ENCODE assay signal across 10 mouse cellular contexts in the genomic region with DNA sequence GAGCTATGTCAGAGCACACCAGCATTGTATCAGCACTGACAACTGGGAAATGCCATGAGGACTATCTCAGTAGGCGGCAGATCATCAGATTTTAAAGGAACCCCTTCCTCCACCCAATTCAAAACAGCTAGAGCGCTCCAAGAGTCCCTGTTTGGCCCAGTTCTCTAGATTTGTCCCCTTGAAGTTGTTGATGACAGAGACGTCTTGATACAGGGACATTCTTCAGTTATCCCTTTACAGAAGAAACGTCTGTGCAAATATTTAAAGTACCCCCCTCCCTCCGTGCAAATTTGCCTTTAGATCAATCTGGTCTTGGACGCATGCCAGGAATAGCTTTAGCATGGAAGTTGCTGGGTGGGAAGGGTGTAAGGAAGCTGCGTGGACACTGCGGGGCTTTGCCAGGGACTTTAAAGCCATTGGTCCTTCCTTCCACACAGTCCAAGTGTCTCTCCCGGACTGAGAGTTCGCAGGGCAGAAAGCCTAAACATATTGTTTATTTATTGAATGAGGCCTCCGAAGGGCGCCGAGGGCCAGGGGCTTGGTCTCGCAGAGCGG. TPM values are rescaled to one million over a fixed set of nuclear protein-coding genes. Genes with fewer than 3 reads are reported as not detected.
A peak's percentile ranks its signal among the peaks of the same experiment; 100 is the strongest.
DNase-seq lines count a peak whose midpoint lies in the region; ATAC-seq and TF ChIP-seq lines count a peak whose summit lies in the region.
"Had no signal": no experiment of that assay in that cellular context is flagged by ENCODE, and none has a peak within 500 bp of the region (broad histone marks: within the 10 kb centered on the region; RNA-seq: fewer than 3 reads in every experiment).

No protein-coding gene starts in this region.

- peak; percentile 23 for ATAC-seq in forebrain, postnatal 0 days
- ATAC-seq in limb, embryonic 15.5 days (ENCODE audit: insufficient number of reproducible peaks, low FRiP score, low TSS enrichment, low read depth): peak; percentile 8; the same call in 1 of the 2 replicates
- peak; percentile 51 for ATAC-seq in neural tube, embryonic 15.5 days (ENCODE audit: low FRiP score)

- H3K4me1 ChIP-seq in forebrain, postnatal 0 days (ENCODE audit: insufficient read depth): peaks cover 5% of the 10 kb centered on the region; the same call in 1 of the 2 replicates
- H3K4me1 ChIP-seq in limb, embryonic 15.5 days: peaks cover 8% of the 10 kb centered on the region
- peaks cover 28% of the 10 kb centered on the region for H3K4me1 ChIP-seq in neural tube, embryonic 15.5 days

- peak overlapping the region; percentile 89 for H3K4me2 ChIP-seq in forebrain, postnatal 0 days (ENCODE audit: low read depth)
- peak overlapping the region; percentile 86 for H3K4me2 ChIP-seq in limb, embryonic 15.5 days
- H3K4me2 ChIP-seq in neural tube, embryonic 15.5 days: peak overlapping the region; percentile 91

- H3K36me3 ChIP-seq in forebrain, postnatal 0 days (ENCODE audit: insufficient read depth): no peaks in the 10 kb centered on the region
- H3K36me3 ChIP-seq in limb, embryonic 15.5 days: no peaks in the 10 kb centered on the region
- no peaks in the 10 kb centered on the region for H3K36me3 ChIP-seq in neural tube, embryonic 15.5 days

- peak overlapping the region; percentile 72 for H3K4me3 ChIP-seq in left cerebral cortex, adult 2 months
- H3K4me3 ChIP-seq in forebrain, postnatal 0 days (ENCODE audit: low read depth, low read length): peak overlapping the region; percentile 99
- peak overlapping the region; percentile 69 for H3K4me3 ChIP-seq in limb, embryonic 15.5 days
- H3K4me3 ChIP-seq in neural tube, embryonic 15.5 days (replicated peaks): peak overlapping the region; percentile 99

- DNase-seq in left cerebral cortex, adult 2 months (ENCODE audit: extremely low spot score in 1 of 2, low spot score in 2 of 2): no peak
- no peak for DNase-seq in left cerebral cortex, postnatal 4 days
- DNase-seq in cerebellum, adult 9-11 months: peak; percentile 69
- DNase-seq in forebrain, postnatal 0 days: peak; percentile 71
- no peak for DNase-seq in urinary bladder, adult 2 months (ENCODE audit: low spot score)
- no peak for DNase-seq in spleen, adult 12 weeks (ENCODE audit: low spot score)

- H3K9me3 ChIP-seq in forebrain, postnatal 0 days (ENCODE audit: low read length): no peaks in the 10 kb centered on the region
- no peaks in the 10 kb centered on the region for H3K9me3 ChIP-seq in limb, embryonic 15.5 days
- no peaks in the 10 kb centered on the region for H3K9me3 ChIP-seq in neural tube, embryonic 15.5 days (replicated peaks)

- intact Hi-C loops in left cerebral cortex, adult 2 months (cut with DNase I): loop anchor here (1.0 to 2.0 kb wide), 3 partner anchors 38 to 133 kb away; no protein-coding TSS in a partner anchor
- intact Hi-C loops in left cerebral cortex, postnatal 4 days (cut with DNase I): no loop called here

- H3K27ac ChIP-seq in left cerebral cortex, adult 2 months: peak overlapping the region; percentile 79
- peak overlapping the region; percentile 91 for H3K27ac ChIP-seq in forebrain, postnatal 0 days (ENCODE audit: low read depth, low read length)
- H3K27ac ChIP-seq in limb, embryonic 15.5 days: peak overlapping the region; percentile 82
- peak overlapping the region; percentile 97 for H3K27ac ChIP-seq in neural tube, embryonic 15.5 days (replicated peaks)

- peak overlapping the region; percentile 95 for H3K9ac ChIP-seq in forebrain, postnatal 0 days
- peak overlapping the region; percentile 59 for H3K9ac ChIP-seq in limb, embryonic 15.5 days
- peak overlapping the region; percentile 99 for H3K9ac ChIP-seq in neural tube, embryonic 15.5 days (replicated peaks)

- H3K27me3 ChIP-seq in forebrain, postnatal 0 days (ENCODE audit: insufficient read depth, low read length): no peaks in the 10 kb centered on the region; the same call in 1 of the 2 replicates
- H3K27me3 ChIP-seq in limb, embryonic 15.5 days: peaks cover 8% of the 10 kb centered on the region; the same call in 1 of the 2 replicates
- no peaks in the 10 kb centered on the region for H3K27me3 ChIP-seq in neural tube, embryonic 15.5 days (replicated peaks)

- no peak for TF ChIP-seq CTCF in left cerebral cortex, adult 2 months (IDR thresholded peaks at IDR 0.05)
- no peak for TF ChIP-seq CTCF in forebrain, postnatal 0 days (IDR thresholded peaks at IDR 0.05; ENCODE audit: low read depth)

- 1% methylated on average over 15 of the region's 15 CpGs for WGBS in forebrain, postnatal 0 days
- 4% methylated on average over 15 of the region's 15 CpGs for WGBS in limb, embryonic 15.5 days
- WGBS in neural tube, embryonic 15.5 days: 1% methylated on average over 15 of the region's 15 CpGs

RNA-seq across cellular contexts. Expression of a gene that starts 0.6 kb away (rescaled TPM):
- 10 to 100 TPM; 53.0 to 62.0 TPM for total RNA-seq in left cerebral cortex, adult 2 months (2021)
- 10 to 100 TPM; 45.1 to 49.3 TPM for total RNA-seq in left cerebral cortex, postnatal 4 days (2021)
- 16.2 and 17.1 TPM in 2 replicates for total RNA-seq in forebrain, postnatal 0 days (2014; rRNA removed)
- polyA plus RNA-seq in forebrain, postnatal 0 days (2015; fragmentation: Nextera tagmentation; extraction: Ambion mirVana): 19.5 and 21.6 TPM in 2 replicates
- polyA plus RNA-seq in limb, embryonic 15.5 days (2015; fragmentation: Nextera tagmentation; extraction: Ambion mirVana): 10.3 and 11.3 TPM in 2 replicates
- polyA plus RNA-seq in neural tube, embryonic 15.5 days (2015; fragmentation: Nextera tagmentation; extraction: Ambion mirVana): 35.1 and 35.9 TPM in 2 replicates
- 4.7 and 4.8 TPM in 2 replicates for polyA plus RNA-seq in urinary bladder, adult 2 months (2012; rRNA removed)
- total RNA-seq: common myeloid progenitor, adult 5-6 weeks; neutrophil, adult 5-6 weeks had no signal

RNA-seq across cellular contexts. Expression of a gene that starts 35.9 kb away (rescaled TPM):
- 10 to 100 TPM; 40.4 to 41.7 TPM for total RNA-seq in left cerebral cortex, adult 2 months (2021)
- 10 to 100 TPM; 39.9 to 42.5 TPM for total RNA-seq in left cerebral cortex, postnatal 4 days (2021)
- 44.9 and 50.1 TPM in 2 replicates for total RNA-seq in forebrain, postnatal 0 days (2014; rRNA removed)
- 17.1 TPM in 2 replicates for polyA plus RNA-seq in forebrain, postnatal 0 days (2015; fragmentation: Nextera tagmentation; extraction: Ambion mirVana)
- 12.0 and 15.1 TPM in 2 replicates for polyA plus RNA-seq in limb, embryonic 15.5 days (2015; fragmentation: Nextera tagmentation; extraction: Ambion mirVana)
- 15.2 and 17.6 TPM in 2 replicates for polyA plus RNA-seq in neural tube, embryonic 15.5 days (2015; fragmentation: Nextera tagmentation; extraction: Ambion mirVana)
- polyA plus RNA-seq in urinary bladder, adult 2 months (2012; rRNA removed): 23.2 and 24.8 TPM in 2 replicates

RNA-seq across cellular contexts. Expression of a gene that starts 45.4 kb away (rescaled TPM):
- total RNA-seq in left cerebral cortex, adult 2 months (2021): not detected
- total RNA-seq in left cerebral cortex, postnatal 4 days (2021): not detected
- not detected in 2 replicates for total RNA-seq in forebrain, postnatal 0 days (2014; rRNA removed)
- 0.34 TPM in 1 of 2 replicates, not detected in the other for polyA plus RNA-seq in forebrain, postnatal 0 days (2015; fragmentation: Nextera tagmentation; extraction: Ambion mirVana)
- not detected in 2 replicates for polyA plus RNA-seq in limb, embryonic 15.5 days (2015; fragmentation: Nextera tagmentation; extraction: Ambion mirVana)
- polyA plus RNA-seq in neural tube, embryonic 15.5 days (2015; fragmentation: Nextera tagmentation; extraction: Ambion mirVana): 0.33 TPM in 1 of 2 replicates, not detected in the other
- polyA plus RNA-seq in urinary bladder, adult 2 months (2012; rRNA removed): 0.21 TPM in 1 of 2 replicates, not detected in the other
- total RNA-seq: common myeloid progenitor, adult 5-6 weeks; neutrophil, adult 5-6 weeks had no signal

Comparison
In these comparisons a context has a peak if more than half of its experiments do, and no peak if none do; other contexts are left out.
1. DNase-seq: peak in cerebellum, adult 9-11 months (single experiment) and forebrain, postnatal 0 days (single experiment); none in left cerebral cortex, adult 2 months (0 of 2), left cerebral cortex, postnatal 4 days (single experiment), urinary bladder, adult 2 months (single experiment) and spleen, adult 12 weeks (single experiment).
2. Peak in every context shown above with its lines, with median percentiles within 50 percentile points of each other: H3K27ac ChIP-seq, H3K4me3 ChIP-seq, ATAC-seq, H3K4me2 ChIP-seq and H3K9ac ChIP-seq.